Mouse (Mus musculus) stomach, embryonic 14.5 days (tissue): Measurements from ENCODE around the gene Zfp277. TPM values are rescaled to one million over a fixed set of nuclear protein-coding genes. Genes with fewer than 3 reads are reported as not detected.

ENCODE experiments used
- ATAC-seq: fragments of 200-750 bp; cut with Nextera tagmentation; 2 replicates; pipeline ENCODE4 v1.8.0; 2017; ENCODE audit warnings: low read depth, moderate TSS enrichment; ENCODE audit not compliant: insufficient number of reproducible peaks, insufficient read depth, low FRiP score
- H3K27ac ChIP-seq: fragments of 300-500 bp; sonication (generic); 2 replicates; pipeline ENCODE4 v1.5.1; 2014; ENCODE audit warnings: mild to moderate bottlenecking, low read length, moderate library complexity, mixed read lengths
- H3K27me3 ChIP-seq: fragments of 300-500 bp; sonication (generic); 2 replicates; pipeline ENCODE4 v1.6.1; 2014; ENCODE audit warnings: low read length, control low read depth, mixed read lengths; ENCODE audit not compliant: control insufficient read depth, insufficient read depth
- H3K36me3 ChIP-seq: fragments of 300-500 bp; sonication (generic); 2 replicates; pipeline ENCODE4 v1.6.1; 2014; ENCODE audit warnings: mild to moderate bottlenecking, control low read depth, low read length, moderate library complexity, mixed read lengths; ENCODE audit not compliant: control insufficient read depth, insufficient read depth
- H3K4me1 ChIP-seq: fragments of 300-500 bp; sonication (generic); 2 replicates; pipeline ENCODE4 v1.6.1; 2014; ENCODE audit warnings: low read length, control low read depth, mixed read lengths; ENCODE audit not compliant: control insufficient read depth, insufficient read depth
- H3K4me2 ChIP-seq: fragments of 300-500 bp; sonication (generic); replicated peaks from 2 replicates; pipeline ENCODE4 v1.6.1; 2014; ENCODE audit warnings: low read depth, low read length, control low read depth
- H3K4me3 ChIP-seq: fragments of 300-500 bp; sonication (generic); 2 replicates; pipeline ENCODE4 v1.5.1; 2014; ENCODE audit warnings: low read depth, low read length, control low read depth
- H3K9ac ChIP-seq: fragments of 300-500 bp; sonication (generic); replicated peaks from 2 replicates; pipeline ENCODE4 v1.6.1; 2014; ENCODE audit warnings: low read depth, mild to moderate bottlenecking, control low read depth, low read length, moderate library complexity, mixed read lengths
- H3K9me3 ChIP-seq: fragments of 300-500 bp; sonication (generic); 2 replicates; pipeline ENCODE4 v1.6.1; 2016; ENCODE audit warnings: low read depth, low read length, control low read depth; ENCODE audit not compliant: control insufficient read depth
- WGBS: fragments of 180-500 bp; shearing (Covaris S2); extraction: QIAGEN DNeasy Blood & Tissue Kit; methylation state at CpG from one replicate; pipeline ENCODE4 v1.1.7; 2014; 5-methylcytosine and 5-hydroxymethylcytosine counted together
- polyA plus RNA-seq: library from polyadenylated mRNA; unstranded; fragments of >200 nt; fragmentation: Nextera tagmentation; extraction: Ambion mirVana; gene quantifications from 2 replicates; pipeline ENCODE4 v1.2.1, GENCODE M21; 2014

Zfp277 gene
- polyA plus RNA-seq, 1 experiment from 2014 or later, result 41.7 TPM

DNA sequence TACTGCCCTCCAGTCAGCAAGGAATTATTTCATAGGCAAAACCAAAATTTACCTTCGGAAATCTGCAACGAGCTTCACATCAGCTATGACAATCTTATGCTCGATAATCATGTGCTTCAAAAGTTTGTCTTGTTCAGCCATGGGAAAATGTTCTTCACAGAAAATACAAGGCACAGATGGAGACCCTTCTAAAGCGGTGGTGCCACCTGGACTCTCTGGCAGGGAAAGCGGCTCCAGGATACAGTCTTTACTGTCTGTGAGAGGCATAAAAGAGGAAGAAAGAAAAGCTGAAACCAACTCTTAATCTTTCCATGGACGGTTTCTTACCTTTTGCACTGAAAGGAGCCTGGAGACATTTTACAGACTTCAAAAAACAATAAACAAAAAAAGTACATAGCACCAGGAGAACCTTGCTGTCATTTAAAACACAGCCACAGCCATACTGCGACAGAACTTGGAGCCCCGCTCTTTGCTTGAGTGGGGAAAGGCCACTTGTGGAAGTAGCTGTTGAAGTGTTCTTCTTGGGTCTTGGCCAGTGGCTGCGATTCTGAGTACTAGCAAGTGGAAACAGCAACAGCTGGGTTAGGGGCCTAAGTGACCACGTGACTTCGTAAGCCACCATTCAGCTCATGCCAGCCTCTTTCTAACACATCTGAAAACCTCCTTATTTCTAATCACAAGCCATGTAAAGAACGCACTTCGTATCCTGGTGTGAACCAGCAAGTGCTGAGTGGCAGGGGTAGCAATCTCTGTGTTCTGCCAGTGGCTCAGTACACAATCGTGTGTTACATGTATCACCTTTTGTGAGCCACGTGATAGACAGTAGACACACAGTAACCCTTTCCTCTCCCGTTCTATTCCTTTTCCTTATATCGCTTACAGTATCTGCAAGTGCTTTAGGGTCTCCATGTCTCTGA, 66.8 kb downstream of the Zfp277 start:
- H3K4me1 ChIP-seq, result no peaks in the 10 kb centered on the region
- H3K27ac ChIP-seq, result no peak overlapping the region
- no peak overlapping the region for H3K4me2 ChIP-seq
- 88% methylated on average over 17 of the region's 17 CpGs for WGBS
- H3K27me3 ChIP-seq, result no peaks in the 10 kb centered on the region
- H3K9me3 ChIP-seq, result no peaks in the 10 kb centered on the region
- H3K4me3 ChIP-seq, result no peak overlapping the region
- ATAC-seq, result no peak
- H3K36me3 ChIP-seq, result no peaks in the 10 kb centered on the region
- no peak overlapping the region for H3K9ac ChIP-seq

DNA sequence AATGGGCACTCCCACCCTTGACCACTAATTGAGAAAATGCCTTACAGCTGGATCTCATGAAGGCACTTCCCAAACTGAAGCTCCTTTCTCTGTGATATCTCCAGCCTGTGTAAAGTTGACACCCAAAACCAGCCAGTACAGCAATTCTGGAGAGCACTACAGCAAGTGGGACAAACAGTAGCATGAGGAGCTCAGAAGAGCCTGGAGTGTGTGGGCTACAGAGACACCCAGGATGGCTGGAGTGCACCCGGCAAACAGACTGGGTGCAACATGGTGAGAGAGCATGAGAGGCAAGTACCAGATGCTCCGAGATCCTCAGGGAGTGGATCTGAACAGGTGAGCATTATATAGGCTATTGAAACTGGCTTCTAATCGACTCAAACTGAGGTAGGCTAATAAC, 93.8 kb downstream of the Zfp277 start:
- Histone ChIP-seq H3K36me3 (no peaks in the 10 kb centered on the region), H3K4me2 (no peak overlapping the region), H3K9ac (no peak overlapping the region), H3K9me3 (no peaks in the 10 kb centered on the region), H3K27me3 (no peaks in the 10 kb centered on the region), H3K4me3 (no peak overlapping the region), H3K27ac (no peak overlapping the region), H3K4me1 (no peaks in the 10 kb centered on the region)
- ATAC-seq, result no peak
- 84% methylated on average over 3 of the region's 3 CpGs for WGBS

DNA sequence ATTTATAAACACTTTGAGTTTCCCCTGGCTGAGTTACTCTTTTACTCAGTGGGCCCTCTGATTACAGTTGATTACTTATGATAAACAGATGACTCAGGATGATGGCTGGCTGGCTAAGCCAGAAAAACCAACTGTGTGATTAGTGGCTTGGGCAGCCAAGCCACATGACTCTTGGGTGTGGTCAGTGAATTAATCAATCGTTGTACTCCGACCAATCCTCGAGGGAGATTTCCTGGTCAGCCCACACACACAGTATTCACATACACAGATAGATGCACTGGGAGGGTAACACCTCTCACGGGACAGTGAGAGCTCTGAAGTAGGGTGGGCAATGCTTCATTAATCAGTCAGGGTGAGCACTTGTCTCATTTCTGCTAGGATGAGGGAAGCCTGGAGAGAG, 97.5 kb downstream of the Zfp277 start:
- 52% methylated on average over 4 of the region's 4 CpGs for WGBS
- Histone ChIP-seq H3K4me2 (no peak overlapping the region), H3K27ac (no peak overlapping the region), H3K4me1 (no peaks in the 10 kb centered on the region), H3K4me3 (no peak overlapping the region), H3K36me3 (no peaks in the 10 kb centered on the region), H3K9me3 (no peaks in the 10 kb centered on the region), H3K9ac (no peak overlapping the region), H3K27me3 (no peaks in the 10 kb centered on the region)
- ATAC-seq, result no peak

DNA sequence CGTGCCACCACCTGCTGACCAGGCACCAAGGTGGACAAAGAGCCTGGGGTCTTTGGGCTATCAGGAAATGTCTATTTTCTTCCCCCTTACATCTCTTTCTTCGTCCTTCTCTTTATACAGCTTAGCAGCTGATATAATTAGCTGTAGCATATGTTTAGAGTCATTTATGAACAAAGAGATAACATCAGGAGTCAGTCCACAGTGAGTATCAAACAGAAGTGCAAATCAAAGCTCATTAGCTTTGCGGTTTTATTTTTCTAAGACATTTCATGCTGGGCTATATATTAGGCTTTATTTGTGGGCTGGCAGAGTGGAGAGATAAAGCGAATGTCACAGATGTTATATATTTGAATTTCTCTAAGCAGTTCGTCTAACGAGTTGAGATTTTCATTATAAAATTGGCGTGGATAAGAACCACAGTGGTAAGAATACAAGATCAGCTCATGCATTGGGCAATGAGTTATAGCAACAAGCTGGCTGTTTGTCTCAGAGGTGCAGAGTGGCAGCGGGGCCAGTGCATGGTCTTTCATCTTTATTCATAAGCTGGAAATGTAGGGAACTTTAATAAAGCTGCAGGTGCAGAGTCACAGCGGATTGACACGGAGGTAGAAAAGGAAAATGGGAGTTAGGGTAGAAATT, 98.5 kb downstream of the Zfp277 start:
- Histone ChIP-seq H3K4me2 (no peak overlapping the region), H3K27me3 (no peaks in the 10 kb centered on the region), H3K4me3 (no peak overlapping the region), H3K27ac (no peak overlapping the region), H3K4me1 (no peaks in the 10 kb centered on the region), H3K36me3 (no peaks in the 10 kb centered on the region), H3K9me3 (no peaks in the 10 kb centered on the region), H3K9ac (no peak overlapping the region)
- WGBS, result 90% methylated on average over 10 of the region's 10 CpGs
- ATAC-seq, result no peak

DNA sequence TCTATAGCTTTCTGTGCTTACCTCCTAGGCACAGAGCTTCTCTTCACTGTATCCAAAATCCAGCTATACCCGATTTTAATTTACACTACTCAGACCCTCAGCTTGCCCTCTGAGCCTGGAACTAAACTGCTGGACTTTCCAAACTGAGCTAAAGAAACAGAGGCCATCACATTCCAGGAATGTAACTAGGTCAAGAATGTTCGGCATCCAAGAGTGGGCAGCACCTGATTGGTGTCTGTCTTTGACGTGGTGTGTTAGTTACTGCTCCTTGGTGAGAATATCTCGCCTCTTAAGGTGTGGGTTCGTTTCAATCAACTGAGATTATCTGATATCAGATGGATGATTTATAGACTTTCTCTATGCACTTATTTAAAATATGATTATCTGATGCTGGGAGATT, 104.3 kb downstream of the Zfp277 start:
- no peak overlapping the region for H3K27ac ChIP-seq
- no peak overlapping the region for H3K9ac ChIP-seq
- ATAC-seq, result no peak
- no peaks in the 10 kb centered on the region for H3K36me3 ChIP-seq
- no peak overlapping the region for H3K4me3 ChIP-seq
- WGBS, result 26% methylated on average over 5 of the region's 5 CpGs
- no peaks in the 10 kb centered on the region for H3K9me3 ChIP-seq
- no peaks in the 10 kb centered on the region for H3K4me1 ChIP-seq
- H3K4me2 ChIP-seq, result no peak overlapping the region
- no peaks in the 10 kb centered on the region for H3K27me3 ChIP-seq

DNA sequence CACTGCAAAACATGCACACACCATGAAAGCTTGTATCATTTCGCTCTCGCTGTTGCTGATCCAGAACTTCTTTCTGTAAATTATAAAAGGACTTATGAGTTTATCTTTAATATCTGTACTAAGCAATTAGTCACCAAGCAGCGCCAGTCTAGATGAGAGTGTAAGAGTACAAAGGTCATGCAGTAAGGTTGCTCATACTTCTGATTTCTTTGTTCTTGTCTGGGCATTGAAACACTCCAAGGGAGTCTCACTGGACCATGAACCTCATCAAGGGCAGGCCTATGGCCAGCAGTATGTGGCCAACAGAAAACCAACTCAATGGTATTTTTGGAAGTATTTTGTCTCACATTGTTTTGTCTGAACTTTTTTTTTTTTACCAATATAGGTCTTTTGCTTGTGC, 110.4 kb downstream of the Zfp277 start:
- Histone ChIP-seq H3K9me3 (no peaks in the 10 kb centered on the region), H3K27me3 (no peaks in the 10 kb centered on the region), H3K9ac (no peak overlapping the region), H3K36me3 (no peaks in the 10 kb centered on the region), H3K4me2 (no peak overlapping the region), H3K4me3 (no peak overlapping the region), H3K4me1 (no peaks in the 10 kb centered on the region), H3K27ac (no peak overlapping the region)
- no peak for ATAC-seq
- WGBS, result 87% methylated on average over 3 of the region's 3 CpGs

DNA sequence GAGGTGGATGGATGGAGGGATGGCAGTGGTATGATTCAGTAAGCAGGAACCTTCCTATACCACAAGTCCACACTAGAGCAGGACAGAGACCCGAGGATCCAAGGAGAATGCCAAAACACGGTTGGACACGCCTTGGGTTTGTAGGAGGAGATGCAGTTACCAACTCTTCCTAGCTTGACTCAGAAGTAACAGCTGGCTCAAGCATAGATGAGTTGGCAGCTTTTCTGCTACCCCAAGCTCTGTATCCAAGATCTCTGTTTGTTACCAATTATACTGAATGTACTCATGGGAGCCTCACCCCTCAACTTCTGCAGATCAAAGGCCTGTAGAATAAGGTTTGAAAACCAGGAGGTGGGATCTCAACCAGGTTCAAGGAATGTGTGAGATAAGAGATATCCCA, 114.2 kb downstream of the Zfp277 start:
- ATAC-seq, result no peak
- no peak overlapping the region for H3K9ac ChIP-seq
- no peaks in the 10 kb centered on the region for H3K4me1 ChIP-seq
- 94% methylated on average over 3 of the region's 3 CpGs for WGBS
- H3K36me3 ChIP-seq, result no peaks in the 10 kb centered on the region
- H3K27ac ChIP-seq, result no peak overlapping the region
- no peak overlapping the region for H3K4me2 ChIP-seq
- H3K4me3 ChIP-seq, result no peak overlapping the region
- no peaks in the 10 kb centered on the region for H3K9me3 ChIP-seq
- H3K27me3 ChIP-seq, result no peaks in the 10 kb centered on the region

DNA sequence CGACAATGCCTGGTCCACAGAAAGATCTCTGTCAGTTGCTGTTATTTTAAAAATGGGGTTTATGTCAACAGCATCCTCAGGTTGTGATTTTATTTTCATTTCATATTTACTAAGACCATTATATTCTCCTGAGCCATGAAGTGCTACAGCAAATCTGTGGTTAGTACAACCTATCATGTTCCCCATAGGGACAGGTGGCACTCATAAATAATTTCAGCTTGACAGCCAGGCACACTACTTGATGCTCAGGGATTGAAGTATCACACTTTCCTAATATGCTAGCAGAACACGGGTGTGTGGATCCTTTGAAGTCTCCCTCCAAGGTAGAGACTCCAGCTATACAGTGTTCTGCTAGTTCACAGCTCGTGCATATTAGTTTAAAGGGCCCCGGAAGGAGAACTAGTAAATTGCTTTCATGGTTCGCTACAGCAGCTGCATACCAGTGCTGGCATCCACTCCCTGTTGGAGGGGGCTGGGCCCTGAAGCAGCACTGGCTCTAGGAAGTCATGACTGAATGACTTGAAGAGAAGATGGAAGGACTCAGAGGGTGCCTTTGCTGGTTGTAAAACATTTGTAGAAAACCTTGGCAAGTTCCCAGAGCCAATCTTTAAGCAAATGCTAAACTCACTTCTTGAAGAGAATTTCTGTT, 118.6 kb downstream of the Zfp277 start:
- H3K4me1 ChIP-seq, result no peaks in the 10 kb centered on the region
- H3K27ac ChIP-seq, result no peak overlapping the region
- 63% methylated on average over 5 of the region's 5 CpGs for WGBS
- no peaks in the 10 kb centered on the region for H3K27me3 ChIP-seq
- no peak overlapping the region for H3K4me2 ChIP-seq
- H3K4me3 ChIP-seq, result no peak overlapping the region
- no peak for ATAC-seq
- no peak overlapping the region for H3K9ac ChIP-seq
- H3K36me3 ChIP-seq, result no peaks in the 10 kb centered on the region
- no peaks in the 10 kb centered on the region for H3K9me3 ChIP-seq
